Mouse (Mus musculus) layer of hippocampus, postnatal 10 days (tissue): ENCODE data around the gene Sgca. TPM values are rescaled to one million over a fixed set of nuclear protein-coding genes. Genes with fewer than 3 reads are reported as not detected.

Experiments used
- DNase-seq, 2 experiments: peaks; one replicate each; pipeline ENCODE4 v3.0.0; 2021; ENCODE audit warnings: low spot score in 2 of 2
- total RNA-seq, 2 experiments: library from RNA; stranded (reverse); gene quantifications; 2 replicates each; pipeline ENCODE4 v1.2.3; 2021

The Sgca gene
- total RNA-seq, 2 experiments from 2014 or later: 0.66 to 0.78 TPM

- DNase-seq: peak; percentile 20 to 41
These were observed 26.6 kb upstream of the Sgca start for GRCm38 (mm10) chr11:95002705-95003104.

- DNase-seq: no peak
These were observed 25.6 kb upstream of the Sgca start for GRCm38 (mm10) chr11:95001584-95002347.

GRCm38 (mm10) chr11:95001058-95001457 lies 24.9 kb upstream of the Sgca start:
- peak; percentile 77 to 82 for DNase-seq

- no peak for DNase-seq
These were observed 24.4 kb upstream of the Sgca start for GRCm38 (mm10) chr11:95000548-95000947.

GRCm38 (mm10) chr11:95000128-95000527 lies 24.0 kb upstream of the Sgca start:
- DNase-seq: no peak

GRCm38 (mm10) chr11:94998041-94998531 lies 22.0 kb upstream of the Sgca start:
- DNase-seq: peak; percentile 72 to 78

- DNase-seq: no peak
These were observed 21.5 kb upstream of the Sgca start for GRCm38 (mm10) chr11:94997596-94997995.

GRCm38 (mm10) chr11:94996984-94997383 lies 20.9 kb upstream of the Sgca start:
- no peak for DNase-seq

- no peak for DNase-seq
These were observed 20.0 kb upstream of the Sgca start for GRCm38 (mm10) chr11:94996101-94996500.

GRCm38 (mm10) chr11:94994947-94995772 lies 19.0 kb upstream of the Sgca start:
- no peak for DNase-seq

- peak in 1 of 2 experiments; percentile 22 for DNase-seq
These were observed 18.2 kb upstream of the Sgca start for GRCm38 (mm10) chr11:94994208-94994814.

GRCm38 (mm10) chr11:94992754-94993606 lies 16.9 kb upstream of the Sgca start:
- peak; percentile 52 to 58 for DNase-seq

GRCm38 (mm10) chr11:94992480-94992753 lies 16.3 kb upstream of the Sgca start:
- DNase-seq: peak in 1 of 2 experiments; percentile 37

GRCm38 (mm10) chr11:94991641-94992479 lies 15.7 kb upstream of the Sgca start:
- DNase-seq: peak; percentile 60 to 63

GRCm38 (mm10) chr11:94990749-94991577 lies 14.8 kb upstream of the Sgca start, which contains the start of gene Ppp1r9b:
TSS of gene Ppp1r9b (plus strand) at chr11:94991035.
- DNase-seq: peak; percentile 93 to 97

GRCm38 (mm10) chr11:94990102-94990748 lies 14.1 kb upstream of the Sgca start:
- no peak for DNase-seq

- peak; percentile 74 to 80 for DNase-seq
These were observed 13.5 kb upstream of the Sgca start for GRCm38 (mm10) chr11:94989562-94990017.
